Mouse (Mus musculus): ENCODE data around the gene 2010003K11Rik. TPM values are rescaled to one million over a fixed set of nuclear protein-coding genes. Genes with fewer than 3 reads are reported as not detected.
A peak's percentile ranks its signal among the peaks of the same experiment; 100 is the strongest.

Gene 2010003K11Rik
- polyA plus RNA-seq (2016; fragmentation: Nextera tagmentation; extraction: Ambion mirVana) = not detected in 2 replicates

DNA sequence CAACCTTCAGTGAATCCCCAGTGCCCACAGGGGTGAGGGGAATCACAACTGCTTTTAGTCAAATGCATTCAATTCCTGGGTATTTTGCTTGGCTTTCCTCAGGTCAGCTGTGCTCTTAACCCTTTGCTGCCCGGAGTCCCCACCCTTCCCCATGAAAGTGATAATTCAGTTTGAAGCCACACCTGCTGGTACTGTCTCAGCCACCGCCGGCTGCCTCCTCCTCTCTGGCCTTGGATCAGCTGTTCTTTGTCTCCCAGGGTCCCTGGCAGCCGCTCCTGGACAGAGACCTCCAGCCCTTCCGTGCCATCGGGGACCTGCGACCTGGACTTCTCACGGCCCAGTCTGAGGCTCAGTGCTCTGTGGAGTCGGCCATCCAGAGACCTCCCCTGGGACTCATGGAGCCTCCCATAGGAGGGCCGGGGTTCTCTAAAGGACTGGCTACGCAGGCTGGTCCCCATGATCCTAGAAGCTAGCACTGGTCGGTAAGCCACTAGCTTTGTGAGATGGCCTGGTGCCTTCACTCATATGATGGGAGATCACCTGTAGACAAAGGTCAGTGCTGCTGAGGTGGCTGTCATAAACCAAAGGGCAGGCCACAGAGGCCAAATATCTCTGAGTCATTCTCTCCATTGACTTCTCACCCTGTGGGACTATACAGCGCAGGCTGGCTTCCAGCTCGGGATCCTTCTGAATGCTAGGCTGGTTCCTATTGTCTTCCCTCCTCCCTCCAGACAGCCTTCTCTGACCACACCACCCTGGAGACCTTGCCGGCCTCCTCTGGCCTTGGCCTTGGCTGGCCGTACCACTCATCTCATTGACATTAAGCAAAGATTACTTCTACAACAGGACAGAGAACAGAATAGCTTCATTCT is at the start of gene 2010003K11Rik:
2010003K11Rik (minus strand) TSS at position 522 of the 872 bp plus-strand sequence.
- H3K4me2 ChIP-seq = 0 out of 2 replicates have a peak within 1 kb of the TSS, but pooled peaks have one; percentile 1
- no peak within 1 kb of the TSS for H3K27ac ChIP-seq
- ATAC-seq = peak; percentile 10; the same call in 1 of the 2 replicates
- no peaks in the 10 kb centered on the region for H3K9me3 ChIP-seq (replicated peaks)
- H3K4me1 ChIP-seq = peaks cover 19% of the 10 kb centered on the region
- 63% methylated on average over 16 of the region's 16 CpGs for WGBS (ENCODE audit: insufficient replicate concordance)
- no peaks in the 10 kb centered on the region for H3K36me3 ChIP-seq
- H3K27me3 ChIP-seq (replicated peaks) = peaks cover 5% of the 10 kb centered on the region; the same call in 1 of the 2 replicates
- no peak within 1 kb of the TSS for H3K9ac ChIP-seq
- no peak within 1 kb of the TSS for H3K4me3 ChIP-seq

- Histone ChIP-seq H3K27ac (peak overlapping the region; percentile 40; the same call in 1 of the 2 replicates), H3K4me1 (peaks cover 30% of the 10 kb centered on the region), H3K4me3 (no peak overlapping the region), H3K9me3 (replicated peaks) (no peaks in the 10 kb centered on the region), H3K36me3 (no peaks in the 10 kb centered on the region), H3K4me2 (no peak overlapping the region), H3K9ac (no peak overlapping the region), H3K27me3 (replicated peaks) (0 out of 2 replicates have a peak, but pooled peaks cover under 1% of the 10 kb centered on the region)
- 73% methylated on average over 6 of the region's 6 CpGs for WGBS (ENCODE audit: insufficient replicate concordance)
- no peak for ATAC-seq
Measured at GRCm38 (mm10) chr19:4547801-4548200, 49.4 kb upstream of the 2010003K11Rik start.

DNA sequence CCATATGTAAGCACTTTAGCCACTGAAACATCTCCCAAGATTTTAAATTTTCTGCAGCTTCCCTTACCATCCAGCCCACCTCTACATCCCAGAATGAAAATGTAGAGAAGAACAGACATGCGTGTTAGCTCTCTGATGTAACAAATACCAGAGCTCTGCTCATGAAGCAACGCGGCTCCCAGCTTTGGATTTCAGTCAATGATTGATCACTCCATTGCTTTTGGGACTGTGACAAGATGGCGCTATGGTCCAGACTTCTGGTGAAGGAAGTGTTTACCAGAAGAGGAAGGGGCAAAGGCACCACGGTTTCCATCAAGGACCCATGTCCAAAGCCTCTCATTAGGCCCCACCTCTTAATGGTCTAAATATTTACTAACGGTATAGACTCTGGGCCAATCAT is 47.5 kb upstream of the 2010003K11Rik start:
- Histone ChIP-seq H3K9me3 (replicated peaks) (no peaks in the 10 kb centered on the region), H3K36me3 (peaks cover under 1% of the 10 kb centered on the region; the same call in 1 of the 2 replicates), H3K27me3 (replicated peaks) (0 out of 2 replicates have a peak, but pooled peaks cover 4% of the 10 kb centered on the region), H3K27ac (no peak overlapping the region), H3K4me1 (peaks cover 17% of the 10 kb centered on the region), H3K9ac (no peak overlapping the region), H3K4me2 (no peak overlapping the region), H3K4me3 (no peak overlapping the region)
- ATAC-seq = no peak
- WGBS (ENCODE audit: insufficient replicate concordance) = 80% methylated on average over 6 of the region's 6 CpGs

- Histone ChIP-seq H3K4me2 (no peak overlapping the region), H3K4me1 (peaks cover 17% of the 10 kb centered on the region), H3K9me3 (replicated peaks) (no peaks in the 10 kb centered on the region), H3K9ac (no peak overlapping the region), H3K27ac (no peak overlapping the region), H3K4me3 (no peak overlapping the region), H3K27me3 (replicated peaks) (0 out of 2 replicates have a peak, but pooled peaks cover 4% of the 10 kb centered on the region), H3K36me3 (peaks cover 8% of the 10 kb centered on the region)
- ATAC-seq = no peak
- WGBS (ENCODE audit: insufficient replicate concordance) = 65% methylated on average over 4 of the region's 4 CpGs
Measured at GRCm38 (mm10) chr19:4545091-4545490, 46.7 kb upstream of the 2010003K11Rik start.

DNA sequence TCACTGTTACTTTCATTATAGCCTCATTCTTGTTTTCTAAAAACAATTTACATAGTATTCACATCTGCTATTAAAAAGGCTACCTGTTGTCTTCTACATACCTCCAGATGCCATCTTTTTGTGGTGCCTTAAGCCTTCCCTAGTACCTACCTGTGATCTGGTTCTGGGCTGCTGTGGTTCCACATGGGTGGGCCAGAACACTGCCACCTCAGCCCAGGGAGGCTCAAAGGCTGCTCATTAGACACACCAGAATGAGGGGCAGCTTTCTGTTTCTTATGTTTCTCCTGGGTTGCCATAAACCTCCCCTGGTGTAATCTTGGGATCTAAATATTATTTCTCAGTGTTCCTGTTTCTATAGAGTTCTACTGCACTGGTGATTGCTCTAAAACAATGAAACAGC is 43.7 kb upstream of the 2010003K11Rik start:
- H3K4me1 ChIP-seq = peaks cover 8% of the 10 kb centered on the region; the same call in 1 of the 2 replicates
- no peak overlapping the region for H3K4me3 ChIP-seq
- no peak overlapping the region for H3K4me2 ChIP-seq
- H3K27me3 ChIP-seq (replicated peaks) = 0 out of 2 replicates have a peak, but pooled peaks cover 9% of the 10 kb centered on the region
- no peak overlapping the region for H3K27ac ChIP-seq
- H3K9ac ChIP-seq = no peak overlapping the region
- peaks cover 8% of the 10 kb centered on the region for H3K36me3 ChIP-seq
- H3K9me3 ChIP-seq (replicated peaks) = no peaks in the 10 kb centered on the region
- ATAC-seq = no peak

DNA sequence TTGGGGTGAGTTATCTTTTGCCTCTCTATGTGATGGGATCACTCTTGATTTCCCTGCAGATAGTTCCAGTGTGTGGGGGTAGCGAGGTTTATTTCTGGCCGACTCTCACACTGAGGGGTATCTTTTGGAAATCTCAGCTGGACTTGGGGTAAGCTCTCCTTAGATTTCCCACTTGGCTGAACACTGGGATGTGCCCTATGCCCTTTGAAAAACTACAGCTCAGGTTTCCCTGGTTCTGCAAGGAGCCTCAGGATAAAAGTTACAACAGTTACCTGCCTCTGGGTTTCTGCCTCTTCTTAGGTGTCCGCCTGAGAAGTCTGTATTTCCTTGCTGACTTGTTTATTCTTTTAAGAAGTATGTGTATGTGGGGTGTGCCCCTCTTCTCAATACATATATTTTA is 42.6 kb upstream of the 2010003K11Rik start:
- no peaks in the 10 kb centered on the region for H3K9me3 ChIP-seq (replicated peaks)
- WGBS (ENCODE audit: insufficient replicate concordance) = 81% methylated on average over 3 of the region's 3 CpGs
- ATAC-seq = no peak
- peaks cover 8% of the 10 kb centered on the region for H3K36me3 ChIP-seq
- H3K27ac ChIP-seq = no peak overlapping the region
- H3K27me3 ChIP-seq (replicated peaks) = 0 out of 2 replicates have a peak, but pooled peaks cover 9% of the 10 kb centered on the region
- H3K4me1 ChIP-seq = no peaks in the 10 kb centered on the region
- no peak overlapping the region for H3K9ac ChIP-seq
- no peak overlapping the region for H3K4me2 ChIP-seq
- no peak overlapping the region for H3K4me3 ChIP-seq

GRCm38 (mm10) chr19:4540263-4540662 is 41.9 kb upstream of the 2010003K11Rik start:
- H3K4me2 ChIP-seq = no peak overlapping the region
- peaks cover 8% of the 10 kb centered on the region for H3K36me3 ChIP-seq
- H3K9ac ChIP-seq = no peak overlapping the region
- 0 out of 2 replicates have a peak, but pooled peaks cover 9% of the 10 kb centered on the region for H3K27me3 ChIP-seq (replicated peaks)
- no peak for ATAC-seq
- no peak overlapping the region for H3K27ac ChIP-seq
- no peak overlapping the region for H3K4me3 ChIP-seq
- no peaks in the 10 kb centered on the region for H3K9me3 ChIP-seq (replicated peaks)
- 83% methylated on average over 6 of the region's 6 CpGs for WGBS (ENCODE audit: insufficient replicate concordance)
- no peaks in the 10 kb centered on the region for H3K4me1 ChIP-seq

GRCm38 (mm10) chr19:4536606-4537005 is 38.2 kb upstream of the 2010003K11Rik start:
- Histone ChIP-seq H3K4me1 (no peaks in the 10 kb centered on the region), H3K4me3 (no peak overlapping the region), H3K27me3 (replicated peaks) (0 out of 2 replicates have a peak, but pooled peaks cover 5% of the 10 kb centered on the region), H3K36me3 (peaks cover 8% of the 10 kb centered on the region), H3K9me3 (replicated peaks) (no peaks in the 10 kb centered on the region), H3K4me2 (no peak overlapping the region), H3K9ac (no peak overlapping the region), H3K27ac (no peak overlapping the region)
- WGBS (ENCODE audit: insufficient replicate concordance) = 53% methylated on average over 3 of the region's 3 CpGs
- ATAC-seq = no peak

- no peak overlapping the region for H3K4me2 ChIP-seq
- H3K4me3 ChIP-seq = no peak overlapping the region
- H3K36me3 ChIP-seq = peaks cover 8% of the 10 kb centered on the region
- H3K9me3 ChIP-seq (replicated peaks) = no peaks in the 10 kb centered on the region
- H3K27me3 ChIP-seq (replicated peaks) = 0 out of 2 replicates have a peak, but pooled peaks cover 5% of the 10 kb centered on the region
- H3K27ac ChIP-seq = no peak overlapping the region
- H3K9ac ChIP-seq = no peak overlapping the region
- no peaks in the 10 kb centered on the region for H3K4me1 ChIP-seq
- no peak for ATAC-seq
Measured at GRCm38 (mm10) chr19:4535922-4536321, 37.5 kb upstream of the 2010003K11Rik start.

- H3K4me2 ChIP-seq = no peak overlapping the region
- no peak for ATAC-seq
- H3K36me3 ChIP-seq = no peaks in the 10 kb centered on the region
- no peak overlapping the region for H3K27ac ChIP-seq
- no peak overlapping the region for H3K4me3 ChIP-seq
- 0 out of 2 replicates have a peak, but pooled peaks cover 5% of the 10 kb centered on the region for H3K27me3 ChIP-seq (replicated peaks)
- H3K9me3 ChIP-seq (replicated peaks) = no peaks in the 10 kb centered on the region
- 81% methylated on average over 2 of the region's 2 CpGs for WGBS (ENCODE audit: insufficient replicate concordance)
- no peaks in the 10 kb centered on the region for H3K4me1 ChIP-seq
- no peak overlapping the region for H3K9ac ChIP-seq
Measured at GRCm38 (mm10) chr19:4534646-4535045, 36.3 kb upstream of the 2010003K11Rik start.

DNA sequence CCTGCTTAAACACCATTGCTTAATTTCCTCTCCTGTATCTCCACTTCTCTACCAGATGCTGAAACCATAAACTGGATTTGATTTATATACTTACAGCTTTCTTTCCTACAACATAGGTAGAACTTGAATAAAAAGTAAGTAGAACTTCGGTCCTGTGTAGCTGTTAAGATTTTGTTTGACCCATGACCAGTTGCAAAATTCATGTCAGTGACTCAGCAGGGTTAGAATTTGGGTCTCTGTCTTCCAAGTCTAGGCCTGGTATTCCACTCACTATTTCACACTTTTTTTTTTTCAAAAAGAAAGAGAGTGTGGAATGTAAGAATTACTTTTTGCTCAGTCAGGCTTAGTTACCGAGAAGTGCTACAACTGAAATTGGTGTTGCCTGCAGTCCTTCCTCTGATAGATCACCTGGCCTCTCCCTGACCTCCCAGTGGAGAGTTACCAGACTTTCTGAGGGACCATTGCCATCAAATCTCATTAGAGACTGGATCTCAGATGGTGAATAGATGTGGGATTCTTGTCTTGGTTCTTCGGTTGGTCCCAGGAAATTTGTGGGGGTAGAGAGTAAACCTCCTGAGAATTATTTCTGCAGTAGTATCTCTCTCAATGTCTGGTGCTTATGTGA is 23.2 kb upstream of the 2010003K11Rik start:
- H3K27me3 ChIP-seq (replicated peaks) = no peaks in the 10 kb centered on the region
- H3K4me1 ChIP-seq = 0 out of 2 replicates have a peak, but pooled peaks cover 3% of the 10 kb centered on the region
- H3K36me3 ChIP-seq = no peaks in the 10 kb centered on the region
- H3K27ac ChIP-seq = no peak overlapping the region
- 77% methylated on average over 3 of the region's 3 CpGs for WGBS (ENCODE audit: insufficient replicate concordance)
- no peak overlapping the region for H3K9ac ChIP-seq
- no peak overlapping the region for H3K4me3 ChIP-seq
- ATAC-seq = no peak
- no peak overlapping the region for H3K4me2 ChIP-seq
- no peaks in the 10 kb centered on the region for H3K9me3 ChIP-seq (replicated peaks)

GRCm38 (mm10) chr19:4517483-4517882 is 19.1 kb upstream of the 2010003K11Rik start:
- WGBS (ENCODE audit: insufficient replicate concordance) = 54% methylated on average over 1 of the region's 1 CpGs
- no peak for ATAC-seq
- H3K9me3 ChIP-seq (replicated peaks) = no peaks in the 10 kb centered on the region
- H3K4me3 ChIP-seq = no peak overlapping the region
- H3K36me3 ChIP-seq = no peaks in the 10 kb centered on the region; the same call in 1 of the 2 replicates
- no peak overlapping the region for H3K4me2 ChIP-seq
- peaks cover 7% of the 10 kb centered on the region; the same call in 1 of the 2 replicates for H3K4me1 ChIP-seq
- H3K9ac ChIP-seq = no peak overlapping the region
- no peak overlapping the region for H3K27ac ChIP-seq
- H3K27me3 ChIP-seq (replicated peaks) = peaks cover 9% of the 10 kb centered on the region
